Mouse (Mus musculus): ENCODE results near the gene Fgfr4.

The Fgfr4 gene

GRCm38 (mm10) chr13:55209649-55210192 lies 57.3 kb downstream of the Fgfr4 start, which contains the start of gene Nsd1:
Gene Nsd1 (plus strand): TSS chr13:55209782.
- DNase-seq (ENCODE audit: low read depth, low spot score) = peak; percentile 21

DNA sequence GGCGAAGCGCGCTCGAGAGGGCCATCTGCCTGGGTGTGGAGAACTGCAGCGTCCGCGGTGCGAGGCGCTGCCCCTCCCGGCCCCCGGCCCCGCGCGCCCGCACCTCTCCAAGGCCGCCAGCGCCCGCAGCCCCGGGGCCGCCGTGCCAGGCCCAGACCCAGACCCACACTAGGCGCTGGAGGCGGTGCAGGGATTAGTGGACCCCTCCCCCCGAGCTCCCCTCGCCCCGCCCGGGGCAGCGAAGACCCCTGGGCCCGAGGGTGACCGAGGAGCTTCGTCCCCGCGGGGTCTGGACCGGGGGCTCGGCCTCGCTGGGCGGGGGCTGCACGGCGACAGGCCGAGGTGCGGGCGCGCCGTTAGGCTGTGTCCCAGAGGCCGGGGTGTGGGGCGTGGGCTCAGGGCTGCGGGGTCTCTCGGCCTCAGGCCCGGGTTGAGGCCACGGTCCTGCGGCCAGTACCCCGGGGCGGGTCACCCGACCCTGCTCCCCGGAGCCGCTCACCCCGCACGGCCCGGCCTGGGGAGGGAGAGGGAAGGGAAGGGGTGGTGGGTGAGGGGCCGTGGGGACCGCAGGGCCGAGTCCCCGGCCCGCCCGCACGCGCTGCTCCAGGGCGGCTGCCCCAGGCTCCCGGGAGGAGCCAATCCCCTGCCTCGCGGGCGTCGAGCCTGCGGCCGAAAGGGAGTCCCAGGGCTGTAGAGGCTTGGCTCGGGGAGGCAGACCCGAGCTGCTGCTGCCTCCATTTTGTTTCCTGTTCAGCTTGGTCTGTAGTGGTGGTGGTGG lies 57.9 kb downstream of the Fgfr4 start:
- DNase-seq (ENCODE audit: low read depth, low spot score) = no peak

DNA sequence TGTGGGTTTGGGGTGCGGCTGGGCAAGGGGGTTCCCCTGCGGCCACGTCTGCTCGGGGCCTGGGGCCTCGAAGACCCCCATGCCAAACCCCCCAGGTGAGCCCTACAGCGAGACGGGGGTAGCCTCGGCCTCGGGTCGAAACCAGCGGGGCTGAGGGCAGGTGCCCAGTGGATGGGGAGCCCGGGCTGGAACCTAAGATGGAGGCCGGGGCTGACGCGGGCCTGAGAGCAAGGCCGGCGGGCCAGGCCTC lies 58.5 kb downstream of the Fgfr4 start:
- DNase-seq (ENCODE audit: low read depth, low spot score) = no peak

- DNase-seq (ENCODE audit: low read depth, low spot score) = peak; percentile 98
Measured at GRCm38 (mm10) chr13:55211221-55212010, 59.0 kb downstream of the Fgfr4 start.

- DNase-seq (ENCODE audit: low read depth, low spot score) = peak; percentile 84
Measured at GRCm38 (mm10) chr13:55212011-55212360, 59.5 kb downstream of the Fgfr4 start.

GRCm38 (mm10) chr13:55212361-55213137 lies 60.1 kb downstream of the Fgfr4 start:
- DNase-seq (ENCODE audit: low read depth, low spot score) = no peak

- no peak for DNase-seq (ENCODE audit: low read depth, low spot score)
Measured at GRCm38 (mm10) chr13:55213138-55213806, 60.8 kb downstream of the Fgfr4 start.

Measured in CD4-positive helper T cell, adult 2 months (primary cell).